ENCODE assay signal across 21 mouse cellular contexts in genomic region chr7:40674397-40674796, GRCm38 (mm10).
DNase-seq lines count a peak whose midpoint lies in the region; ATAC-seq and TF ChIP-seq lines count a peak whose summit lies in the region.
"Had no signal": no experiment of that assay in that cellular context is flagged by ENCODE, and none has a peak within 500 bp of the region (broad histone marks: within the 10 kb centered on the region; RNA-seq: fewer than 3 reads in every experiment).

No protein-coding gene starts in this region.

- TF ChIP-seq CTCF in midbrain, postnatal 0 days (IDR thresholded peaks at IDR 0.05), result no peak

- ATAC-seq in hindbrain, embryonic 16.5 days, result no peak
- peak; percentile 52; the same call in 1 of the 2 replicates for ATAC-seq in midbrain, embryonic 11.5 days (ENCODE audit: low FRiP score)
- ATAC-seq in midbrain, postnatal 0 days (ENCODE audit: low FRiP score), result no peak
- ATAC-seq: forebrain, embryonic 14.5 days; forebrain, embryonic 16.5 days had no signal

- no peak overlapping the region for H3K27ac ChIP-seq in hindbrain, embryonic 10.5 days
- no peak overlapping the region for H3K27ac ChIP-seq in hindbrain, embryonic 16.5 days (ENCODE audit: low read depth, low read length)
- H3K27ac ChIP-seq in midbrain, embryonic 11.5 days (ENCODE audit: low read depth, low read length), result no peak overlapping the region
- H3K27ac ChIP-seq in midbrain, postnatal 0 days (ENCODE audit: low read depth, low read length), result no peak overlapping the region
- H3K27ac ChIP-seq: embryonic facial prominence, embryonic 13.5 days; embryonic facial prominence, embryonic 15.5 days; forebrain, embryonic 10.5 days had no signal

- 38% methylated on average over 3 of the region's 3 CpGs for WGBS in hindbrain, embryonic 10.5 days
- WGBS in hindbrain, embryonic 16.5 days, result 38% methylated on average over 3 of the region's 3 CpGs
- WGBS in midbrain, embryonic 11.5 days, result 37% methylated on average over 3 of the region's 3 CpGs
- WGBS in midbrain, postnatal 0 days, result 42% methylated on average over 3 of the region's 3 CpGs

- peak; percentile 11 for DNase-seq in embryo, embryonic 10 days (ENCODE audit: low spot score)
- DNase-seq in embryo, embryonic 10.5 days (ENCODE audit: low spot score), result no peak
- peak; percentile 15 for DNase-seq in hindbrain, embryonic 10.5 days (ENCODE audit: low spot score)
- DNase-seq in midbrain, embryonic 11.5 days (ENCODE audit: low spot score, missing footprints), result no peak
- DNase-seq in midbrain, postnatal 0 days (ENCODE audit: low spot score), result no peak
- DNase-seq: adrenal gland, adult 2 months; adrenal gland, postnatal 14 days; cerebellum, adult 11 months; cerebellum, adult 18-20 months; cerebellum, adult 8-10 months; cerebellum, adult 9-11 months; cerebellum, postnatal 14 days; cerebellum, postnatal 36 days; embryo, embryonic 11 days had no signal

- H3K4me1 ChIP-seq in hindbrain, embryonic 10.5 days (replicated peaks), result peaks cover 23% of the 10 kb centered on the region
- H3K4me1 ChIP-seq in hindbrain, embryonic 16.5 days (ENCODE audit: control insufficient read depth, insufficient read depth, low read depth, low read length), result no peaks in the 10 kb centered on the region
- H3K4me1 ChIP-seq in midbrain, embryonic 11.5 days (ENCODE audit: control insufficient read depth, insufficient read depth, low read length), result no peaks in the 10 kb centered on the region
- no peaks in the 10 kb centered on the region for H3K4me1 ChIP-seq in midbrain, postnatal 0 days (ENCODE audit: insufficient read depth, low read length)
- H3K4me1 ChIP-seq: embryonic facial prominence, embryonic 13.5 days; embryonic facial prominence, embryonic 15.5 days had no signal

- H3K4me2 ChIP-seq in hindbrain, embryonic 16.5 days (ENCODE audit: low read length), result no peak overlapping the region
- no peak overlapping the region for H3K4me2 ChIP-seq in midbrain, embryonic 11.5 days
- H3K4me2 ChIP-seq in midbrain, postnatal 0 days (ENCODE audit: low read depth, low read length, poor library complexity, severe bottlenecking), result no peak overlapping the region
- H3K4me2 ChIP-seq: embryonic facial prominence, embryonic 13.5 days; embryonic facial prominence, embryonic 15.5 days had no signal

- no peak overlapping the region for H3K9ac ChIP-seq in hindbrain, embryonic 16.5 days (ENCODE audit: low read depth, low read length)
- no peak overlapping the region for H3K9ac ChIP-seq in midbrain, embryonic 11.5 days (ENCODE audit: low read length)
- no peak overlapping the region for H3K9ac ChIP-seq in midbrain, postnatal 0 days (replicated peaks; ENCODE audit: low read length, poor library complexity, severe bottlenecking)
- H3K9ac ChIP-seq: embryonic facial prominence, embryonic 13.5 days; embryonic facial prominence, embryonic 15.5 days had no signal

- no peak overlapping the region for H3K4me3 ChIP-seq in hindbrain, embryonic 10.5 days
- no peak overlapping the region for H3K4me3 ChIP-seq in hindbrain, embryonic 16.5 days (ENCODE audit: low read length)
- H3K4me3 ChIP-seq in midbrain, embryonic 11.5 days (ENCODE audit: low read depth, low read length), result no peak overlapping the region
- H3K4me3 ChIP-seq in midbrain, postnatal 0 days (ENCODE audit: low read depth, low read length), result no peak overlapping the region
- H3K4me3 ChIP-seq: embryonic facial prominence, embryonic 13.5 days; embryonic facial prominence, embryonic 15.5 days; erythroblast, embryonic 14.5 days; forebrain, embryonic 10.5 days had no signal

- no peaks in the 10 kb centered on the region for H3K27me3 ChIP-seq in hindbrain, embryonic 10.5 days (ENCODE audit: insufficient read depth, poor library complexity, severe bottlenecking)
- H3K27me3 ChIP-seq in hindbrain, embryonic 16.5 days (replicated peaks; ENCODE audit: control insufficient read depth, insufficient read depth, low read length), result no peaks in the 10 kb centered on the region
- no peaks in the 10 kb centered on the region for H3K27me3 ChIP-seq in midbrain, embryonic 11.5 days (ENCODE audit: control insufficient read depth, insufficient read depth, low read length)
- H3K27me3 ChIP-seq in midbrain, postnatal 0 days (ENCODE audit: insufficient read depth, low read length), result no peaks in the 10 kb centered on the region
- H3K27me3 ChIP-seq: embryonic facial prominence, embryonic 13.5 days; embryonic facial prominence, embryonic 15.5 days had no signal

- no peaks in the 10 kb centered on the region for H3K9me3 ChIP-seq in hindbrain, embryonic 10.5 days
- H3K9me3 ChIP-seq in hindbrain, embryonic 16.5 days (ENCODE audit: control insufficient read depth, low read length), result no peaks in the 10 kb centered on the region
- no peaks in the 10 kb centered on the region for H3K9me3 ChIP-seq in midbrain, embryonic 11.5 days (ENCODE audit: control insufficient read depth, low read length)
- no peaks in the 10 kb centered on the region for H3K9me3 ChIP-seq in midbrain, postnatal 0 days (ENCODE audit: low read length)
- H3K9me3 ChIP-seq: embryonic facial prominence, embryonic 13.5 days; embryonic facial prominence, embryonic 15.5 days; forebrain, embryonic 10.5 days had no signal

- H3K36me3 ChIP-seq in hindbrain, embryonic 10.5 days, result no peaks in the 10 kb centered on the region
- no peaks in the 10 kb centered on the region for H3K36me3 ChIP-seq in hindbrain, embryonic 16.5 days (ENCODE audit: control insufficient read depth, insufficient read depth, low read length)
- H3K36me3 ChIP-seq in midbrain, embryonic 11.5 days (ENCODE audit: control insufficient read depth, insufficient read depth, low read length), result no peaks in the 10 kb centered on the region
- no peaks in the 10 kb centered on the region for H3K36me3 ChIP-seq in midbrain, postnatal 0 days (ENCODE audit: insufficient read depth, low read length)
- H3K36me3 ChIP-seq: embryonic facial prominence, embryonic 13.5 days; embryonic facial prominence, embryonic 15.5 days; forebrain, embryonic 10.5 days had no signal

Comparison
In these comparisons a context has a peak if more than half of its experiments do, and no peak if none do; other contexts are left out.
1. DNase-seq: peak in embryo, embryonic 10 days (single experiment) and hindbrain, embryonic 10.5 days (single experiment); none in embryo, embryonic 10.5 days (single experiment), midbrain, embryonic 11.5 days (single experiment) and midbrain, postnatal 0 days (single experiment).